ENCODE assay signal across 14 mouse cellular contexts in genomic region chr1:170381457-170381856, GRCm38 (mm10).
DNase-seq lines count a peak whose midpoint lies in the region; ATAC-seq and TF ChIP-seq lines count a peak whose summit lies in the region.
"Had no signal": no experiment of that assay in that cellular context is flagged by ENCODE, and none has a peak within 500 bp of the region (broad histone marks: within the 10 kb centered on the region; RNA-seq: fewer than 3 reads in every experiment).

No protein-coding gene starts in this region.

- H3K9ac ChIP-seq in heart, postnatal 0 days (replicated peaks; ENCODE audit: low read depth, low read length): no peak overlapping the region
- no peak overlapping the region for H3K9ac ChIP-seq in intestine, embryonic 16.5 days (ENCODE audit: low read depth, low read length)
- H3K9ac ChIP-seq: liver, embryonic 13.5 days had no signal

- no peaks in the 10 kb centered on the region for H3K9me3 ChIP-seq in heart, postnatal 0 days (replicated peaks; ENCODE audit: control insufficient read depth, low read length)
- H3K9me3 ChIP-seq in intestine, embryonic 16.5 days (ENCODE audit: control insufficient read depth, low read length): no peaks in the 10 kb centered on the region
- H3K9me3 ChIP-seq: liver, embryonic 13.5 days; megakaryocyte, embryonic 14.5 days had no signal

- DNase-seq in heart, postnatal 0 days (ENCODE audit: low spot score): peak; percentile 13
- no peak for DNase-seq in heart, adult 9 months (ENCODE audit: low spot score in 2 of 2)
- peak; percentile 18 for DNase-seq in R1 (ENCODE audit: low read depth, low spot score)
- DNase-seq in kidney, postnatal 25 days: peak; percentile 57 to 70
- no peak for DNase-seq in gastrocnemius, adult 18-20 months (ENCODE audit: low spot score)
- no peak for DNase-seq in cerebellum, adult 11 months
- DNase-seq: heart, adult 2 months; heart, postnatal 4 days; layer of hippocampus, adult 9-11 months; liver, embryonic 13.5 days; right cerebral cortex, adult 18-20 months had no signal

- H3K27ac ChIP-seq in heart, postnatal 0 days (ENCODE audit: low read depth): no peak overlapping the region
- H3K27ac ChIP-seq in intestine, embryonic 16.5 days (ENCODE audit: low read length): no peak overlapping the region
- H3K27ac ChIP-seq: heart, adult 2 months; liver, embryonic 13.5 days had no signal

- no peak for TF ChIP-seq CTCF in heart, postnatal 0 days (IDR thresholded peaks at IDR 0.05; ENCODE audit: low read depth)

- 0 out of 2 replicates have a peak, but pooled peaks cover 4% of the 10 kb centered on the region for H3K4me1 ChIP-seq in heart, postnatal 0 days (ENCODE audit: control insufficient read depth, insufficient read depth)
- no peaks in the 10 kb centered on the region for H3K4me1 ChIP-seq in intestine, embryonic 16.5 days (ENCODE audit: control insufficient read depth, insufficient read depth, low read length)
- H3K4me1 ChIP-seq: liver, embryonic 13.5 days had no signal

- no peaks in the 10 kb centered on the region for H3K27me3 ChIP-seq in heart, postnatal 0 days (ENCODE audit: control insufficient read depth, insufficient read depth, low read length)
- H3K27me3 ChIP-seq in intestine, embryonic 16.5 days (replicated peaks; ENCODE audit: control insufficient read depth, insufficient read depth, low read length): no peaks in the 10 kb centered on the region
- H3K27me3 ChIP-seq: liver, embryonic 13.5 days; megakaryocyte, embryonic 14.5 days had no signal

- H3K4me3 ChIP-seq in heart, postnatal 0 days (ENCODE audit: low read depth, low read length): no peak overlapping the region
- H3K4me3 ChIP-seq in intestine, embryonic 16.5 days (ENCODE audit: low read length): no peak overlapping the region
- H3K4me3 ChIP-seq: erythroblast, embryonic 14.5 days; heart, adult 2 months; liver, embryonic 13.5 days; megakaryocyte, embryonic 14.5 days had no signal

- no peak for TF ChIP-seq EP300 in heart, postnatal 0 days (IDR thresholded peaks at IDR 0.05; ENCODE audit: low read depth)

- 31% methylated on average over 3 of the region's 3 CpGs for WGBS in heart, postnatal 0 days
- 26% methylated on average over 3 of the region's 3 CpGs for WGBS in intestine, embryonic 16.5 days

- no peaks in the 10 kb centered on the region for H3K36me3 ChIP-seq in heart, postnatal 0 days (replicated peaks; ENCODE audit: control insufficient read depth, insufficient read depth, low read length)
- H3K36me3 ChIP-seq in intestine, embryonic 16.5 days (ENCODE audit: control insufficient read depth, insufficient read depth, low read length): no peaks in the 10 kb centered on the region
- H3K36me3 ChIP-seq: liver, embryonic 13.5 days had no signal

- no peak overlapping the region for H3K4me2 ChIP-seq in heart, postnatal 0 days (ENCODE audit: low read depth, low read length)
- H3K4me2 ChIP-seq in intestine, embryonic 16.5 days (ENCODE audit: low read depth, low read length): no peak overlapping the region
- H3K4me2 ChIP-seq: liver, embryonic 13.5 days had no signal

- ATAC-seq in heart, postnatal 0 days (ENCODE audit: insufficient read depth, low read depth): no peak
- ATAC-seq in intestine, embryonic 16.5 days: peak; percentile 79

Comparison
In these comparisons a context has a peak if more than half of its experiments do, and no peak if none do; other contexts are left out.
1. DNase-seq: peak in heart, postnatal 0 days (single experiment), R1 (single experiment) and kidney, postnatal 25 days (2 of 2); none in heart, adult 9 months (0 of 2), gastrocnemius, adult 18-20 months (single experiment) and cerebellum, adult 11 months (single experiment).